Mouse (Mus musculus) hindbrain, embryonic 11.5 days (tissue): ENCODE measurements around the gene Gm28827. TPM values are rescaled to one million over a fixed set of nuclear protein-coding genes. Genes with fewer than 3 reads are reported as not detected.
"Not testable (repeated sequence)": the region's sequence is repeated elsewhere in the genome, so short reads cannot be mapped to it uniquely, and the experiment has no call there.

ENCODE experiments used
- ATAC-seq: fragments of 200-750 bp; cut with Nextera tagmentation; 2 replicates; pipeline ENCODE4 v1.8.0; 2017; ENCODE audit warnings: mild to moderate bottlenecking, moderate TSS enrichment, moderate library complexity; ENCODE audit not compliant: low FRiP score
- DNase-seq: peaks from one replicate; pipeline ENCODE4 v3.0.0-alpha.2; 2015; ENCODE audit warnings: low spot score
- H3K27ac ChIP-seq: fragments of 300-500 bp; sonication (generic); 2 replicates; pipeline ENCODE4 v1.5.1; 2014; ENCODE audit warnings: mild to moderate bottlenecking, low read depth, low read length
- H3K27me3 ChIP-seq: fragments of 300-500 bp; sonication (generic); 2 replicates; pipeline ENCODE4 v1.6.1; 2014; ENCODE audit warnings: mild to moderate bottlenecking, low read length, moderate library complexity, mixed read lengths; ENCODE audit not compliant: control insufficient read depth, insufficient read depth
- H3K36me3 ChIP-seq: fragments of 300-500 bp; sonication (generic); 2 replicates; pipeline ENCODE4 v1.6.1; 2014; ENCODE audit warnings: mild to moderate bottlenecking, low read length, moderate library complexity, mixed read lengths; ENCODE audit not compliant: control insufficient read depth, insufficient read depth
- H3K4me1 ChIP-seq: fragments of 300-500 bp; sonication (generic); replicated peaks from 2 replicates; pipeline ENCODE4 v1.6.1; 2014; ENCODE audit warnings: low read length, mixed read lengths; ENCODE audit not compliant: control insufficient read depth, insufficient read depth
- H3K4me2 ChIP-seq: fragments of 300-500 bp; sonication (generic); replicated peaks from 2 replicates; pipeline ENCODE4 v1.6.1; 2014; ENCODE audit warnings: mild to moderate bottlenecking, low read depth, low read length
- H3K4me3 ChIP-seq: fragments of 300-500 bp; sonication (generic); 2 replicates; pipeline ENCODE4 v1.5.1; 2014; ENCODE audit warnings: low read depth, low read length
- H3K9ac ChIP-seq: fragments of 300-500 bp; sonication (generic); 2 replicates; pipeline ENCODE4 v1.6.1; 2014; ENCODE audit warnings: low read depth, low read length
- H3K9me3 ChIP-seq: fragments of 300-500 bp; sonication (generic); 2 replicates; pipeline ENCODE4 v1.6.1; 2016; ENCODE audit warnings: low read length; ENCODE audit not compliant: control insufficient read depth
- WGBS: fragments of 180-500 bp; shearing (Covaris S2); extraction: QIAGEN DNeasy Blood & Tissue Kit; methylation state at CpG from one replicate; pipeline ENCODE4 v1.1.7; 2014; 5-methylcytosine and 5-hydroxymethylcytosine counted together
- polyA plus RNA-seq: library from polyadenylated mRNA; unstranded; fragments of >200 nt; fragmentation: Nextera tagmentation; extraction: Ambion mirVana; gene quantifications from 2 replicates; pipeline ENCODE4 v1.2.1, GENCODE M21; 2014

The Gm28827 gene
- not detected in 2 replicates for polyA plus RNA-seq

DNA sequence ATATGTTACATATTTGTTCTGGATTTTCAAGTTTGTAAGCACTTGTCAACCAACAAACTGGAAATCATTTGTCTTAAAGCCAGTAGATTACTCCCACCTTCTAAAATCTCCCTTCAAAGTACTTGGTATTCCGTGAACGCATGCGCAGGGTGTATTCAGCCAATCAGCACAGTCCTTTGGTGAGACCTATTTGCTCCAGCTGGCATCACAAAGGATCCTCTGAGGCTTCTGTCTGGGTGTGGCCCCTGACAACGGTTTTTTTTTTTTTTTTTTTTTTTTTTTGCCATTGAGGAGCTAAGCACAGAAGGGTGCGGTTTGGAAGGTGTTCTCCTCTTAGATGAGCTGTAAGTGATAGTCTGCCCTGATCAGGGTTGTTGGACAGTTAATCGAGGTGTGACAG lies at the start of gene Gm28827:
Gene Gm28827 (plus strand): TSS at position 301 of the 400 bp plus-strand sequence.
- not testable (repeated sequence) for H3K9me3 ChIP-seq, DNase-seq, H3K4me2 ChIP-seq, H3K27ac ChIP-seq, H3K4me3 ChIP-seq, H3K36me3 ChIP-seq, H3K4me1 ChIP-seq, H3K27me3 ChIP-seq, ATAC-seq, H3K9ac ChIP-seq
- WGBS, result no CpG with 5 or more reads among the region's 6 CpGs
